Mouse (Mus musculus): ENCODE results near the gene Dgka.

DNA sequence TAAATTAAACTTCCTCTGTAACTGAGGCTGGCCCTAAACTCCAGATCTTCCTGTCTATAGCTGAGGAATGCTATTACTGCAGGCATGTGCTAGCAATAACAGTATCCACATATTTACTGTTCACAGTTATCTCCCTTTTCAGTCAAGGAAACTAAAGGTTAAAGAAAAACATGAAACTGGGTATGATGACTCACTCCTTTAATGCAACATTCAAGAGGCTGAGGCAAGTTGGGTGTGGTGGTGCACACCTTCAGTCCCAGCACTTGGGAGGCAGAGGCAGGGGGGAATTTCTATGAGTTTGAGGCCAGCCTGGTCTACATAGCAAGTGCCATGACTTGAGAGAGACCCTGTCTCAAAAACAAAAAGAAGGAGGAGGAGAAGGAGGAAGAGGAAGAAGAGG, 12.7 kb downstream of the Dgka start:
- TF ChIP-seq ZNF384 (IDR thresholded peaks at IDR 0.05; ENCODE audit: low read depth, low read length), result no peak
- TF ChIP-seq ZC3H11A (IDR thresholded peaks at IDR 0.05; ENCODE audit: borderline replicate concordance, low read depth, low read length), result no peak
- TF ChIP-seq MAFK (IDR thresholded peaks at IDR 0.05; ENCODE audit: insufficient read depth, low read depth, low read length), result no peak
- no peak for TF ChIP-seq CHD2 (IDR thresholded peaks at IDR 0.05; ENCODE audit: low read depth, low read length)

Data from ES-E14 (cell line).